Mouse (Mus musculus): ENCODE measurements around the gene Ripor2. TPM values are rescaled to one million over a fixed set of nuclear protein-coding genes. Genes with fewer than 3 reads are reported as not detected.
"Not testable (repeated sequence)": the region's sequence is repeated elsewhere in the genome, so short reads cannot be mapped to it uniquely, and the experiment has no call there.

Ripor2 gene
- total RNA-seq, 2 experiments from 2014 or later = 9.1 to 9.7 TPM

- no peak for DNase-seq (ENCODE audit: low spot score in 2 of 2)
These were observed 178.4 kb downstream of the Ripor2 start for GRCm38 (mm10) chr13:24760351-24760870.

GRCm38 (mm10) chr13:24761083-24761402, 179.1 kb downstream of the Ripor2 start:
- no peak for DNase-seq (ENCODE audit: low spot score in 2 of 2)

- DNase-seq (ENCODE audit: low spot score in 2 of 2) = peak; percentile 79 to 83
These were observed 179.6 kb downstream of the Ripor2 start, which contains the start of gene Gmnn for GRCm38 (mm10) chr13:24761403-24762227. Gmnn (minus strand) TSS chr13:24761923.

- no peak for DNase-seq (ENCODE audit: low spot score in 2 of 2)
These were observed 180.3 kb downstream of the Ripor2 start for GRCm38 (mm10) chr13:24762254-24762653.

- not testable (repeated sequence) for DNase-seq (ENCODE audit: low spot score in 2 of 2)
These were observed 185.8 kb downstream of the Ripor2 start for GRCm38 (mm10) chr13:24767809-24768208.

GRCm38 (mm10) chr13:24771482-24771881, 189.5 kb downstream of the Ripor2 start:
- DNase-seq (ENCODE audit: low spot score in 2 of 2) = not testable (repeated sequence)

- DNase-seq (ENCODE audit: low spot score in 2 of 2) = no peak
These were observed 194.3 kb downstream of the Ripor2 start for GRCm38 (mm10) chr13:24776146-24776844.

- no peak for DNase-seq (ENCODE audit: low spot score in 2 of 2)
These were observed 196.0 kb downstream of the Ripor2 start for GRCm38 (mm10) chr13:24778026-24778425.

- DNase-seq (ENCODE audit: low spot score in 2 of 2) = no peak
These were observed 196.9 kb downstream of the Ripor2 start for GRCm38 (mm10) chr13:24778706-24779380.

GRCm38 (mm10) chr13:24781916-24782315, 199.9 kb downstream of the Ripor2 start:
- DNase-seq (ENCODE audit: low spot score in 2 of 2) = no peak

Other genes starting within 250 kb of the Ripor2 start
- gene Armh2, start 159.0 kb downstream of the Ripor2 start, total RNA-seq (2021) = not detected
- gene Gmnn, start 179.7 kb downstream of the Ripor2 start, total RNA-seq (2021) = 10 to 100 TPM; 29.1 to 31.7 TPM
- gene BC005537, start 219.5 kb downstream of the Ripor2 start, total RNA-seq (2021) = 100 to 1,000 TPM; 169 to 181 TPM
- 10 to 100 TPM; 49.6 to 58.0 TPM for gene Acot13, start 249.4 kb downstream of the Ripor2 start, total RNA-seq (2021)
- gene Tdp2, start 249.5 kb downstream of the Ripor2 start, total RNA-seq (2021) = 10 to 100 TPM; 39.4 to 40.7 TPM